Mouse (Mus musculus): ENCODE measurements at regions not wholly inside any gene's neighbourhood (a gene's known extent, or its start where the extent isn't known, plus 50 kb on each side); places are given as distances from the start of the nearest gene placed in this dataset.
"Not testable (repeated sequence)": the region's sequence is repeated elsewhere in the genome, so short reads cannot be mapped to it uniquely, and the experiment has no call there.

GRCm38 (mm10) chr13:11030874-11031273 is 670.2 kb upstream of the Chrm3 start:
- not testable (repeated sequence) for DNase-seq

- DNase-seq, result no peak
These were observed 669.7 kb upstream of the Chrm3 start for GRCm38 (mm10) chr13:11030381-11030780.

DNA sequence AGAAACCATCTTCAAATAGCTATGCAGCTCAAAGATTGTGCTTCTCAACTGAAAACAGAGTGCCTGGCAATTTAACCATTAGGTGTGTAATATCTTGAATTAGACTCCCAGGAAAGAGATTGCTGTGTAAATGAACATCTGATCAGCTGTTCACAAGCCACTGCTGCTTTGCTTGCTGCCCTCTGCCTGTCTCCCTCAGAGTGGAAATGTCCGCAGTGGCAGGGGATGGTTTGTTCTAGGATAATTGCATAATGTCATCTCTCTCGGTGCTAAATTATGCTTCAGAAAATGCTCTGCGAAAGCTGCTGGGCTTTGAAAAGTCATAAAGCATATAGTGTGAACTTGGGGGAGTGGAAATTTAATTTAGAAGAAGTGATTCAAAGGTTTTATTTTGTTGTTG is 665.3 kb upstream of the Chrm3 start:
- no peak for DNase-seq

GRCm38 (mm10) chr13:11024441-11024840 is 663.8 kb upstream of the Chrm3 start:
- no peak for DNase-seq

DNA sequence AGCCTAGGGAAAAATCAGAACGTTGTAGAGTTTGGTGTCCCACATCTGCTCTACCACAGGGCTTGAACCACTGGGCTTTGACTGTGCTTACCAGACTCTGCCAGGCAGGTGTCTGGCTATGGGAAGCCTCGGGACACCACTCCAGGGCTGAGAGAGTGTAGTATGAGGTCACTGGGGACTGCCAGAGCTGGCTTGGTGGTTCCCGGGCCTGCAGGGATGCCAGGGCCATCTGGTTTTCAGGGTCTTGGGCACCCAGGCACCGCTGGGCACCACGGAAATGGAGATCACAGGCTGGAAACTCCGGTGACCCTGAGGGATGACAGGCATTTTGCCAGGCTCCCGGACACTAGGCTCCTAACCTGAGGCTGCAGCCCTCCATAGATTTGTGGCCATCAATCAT is 656.9 kb upstream of the Chrm3 start:
- DNase-seq, result peak; percentile 3

- DNase-seq, result no peak
These were observed 644.7 kb upstream of the Chrm3 start for GRCm38 (mm10) chr13:11005374-11005773.

GRCm38 (mm10) chr13:10991151-10991550 is 630.5 kb upstream of the Chrm3 start:
- DNase-seq, result no peak

DNA sequence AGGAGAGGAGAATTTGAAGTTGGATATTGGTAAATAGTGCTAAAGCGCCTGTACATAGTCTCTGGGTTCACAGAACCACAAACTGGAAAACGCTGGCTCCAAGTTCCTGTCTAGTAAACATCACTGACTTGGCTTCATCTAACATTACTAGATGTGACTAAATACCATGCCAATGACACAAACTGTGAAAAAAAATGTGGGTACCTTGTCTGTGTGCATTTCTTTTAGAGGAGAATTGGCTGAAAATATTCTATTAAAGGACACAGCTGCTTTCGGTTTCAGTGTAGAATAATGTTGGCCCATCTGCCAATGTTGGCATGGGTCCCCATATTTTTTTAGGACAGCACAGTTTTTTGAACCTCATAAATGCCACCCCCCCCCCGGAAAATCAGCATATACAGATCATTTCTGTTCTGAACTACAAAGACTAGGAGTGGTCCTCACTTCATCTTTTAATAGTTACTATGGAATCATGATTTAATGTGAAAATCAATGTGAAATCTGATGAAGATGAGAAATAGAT is 629.9 kb upstream of the Chrm3 start:
- DNase-seq, result no peak

GRCm38 (mm10) chr13:10989095-10989814 is 628.6 kb upstream of the Chrm3 start:
- no peak for DNase-seq

DNA sequence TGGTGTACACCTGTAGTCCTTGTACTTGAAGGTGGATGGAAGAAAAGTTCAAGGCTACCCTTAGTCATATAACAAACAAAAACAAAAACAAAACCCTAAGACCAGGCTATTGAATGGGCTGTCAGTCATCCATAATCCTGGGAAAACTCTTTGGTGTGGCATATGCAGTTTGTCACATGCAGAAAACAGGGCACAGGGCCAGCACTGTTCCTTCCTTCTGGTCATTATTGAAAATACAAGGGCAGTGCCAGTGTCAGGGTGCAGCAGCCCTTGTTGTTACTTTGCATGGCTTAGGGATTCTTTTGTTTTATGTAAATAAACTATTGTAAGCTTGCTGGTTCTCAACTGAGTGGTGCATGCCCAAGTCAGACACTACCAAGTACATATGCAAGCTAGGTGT is 623.1 kb upstream of the Chrm3 start:
- no peak for DNase-seq

GRCm38 (mm10) chr13:10982543-10982942 is 621.9 kb upstream of the Chrm3 start:
- DNase-seq, result no peak

DNA sequence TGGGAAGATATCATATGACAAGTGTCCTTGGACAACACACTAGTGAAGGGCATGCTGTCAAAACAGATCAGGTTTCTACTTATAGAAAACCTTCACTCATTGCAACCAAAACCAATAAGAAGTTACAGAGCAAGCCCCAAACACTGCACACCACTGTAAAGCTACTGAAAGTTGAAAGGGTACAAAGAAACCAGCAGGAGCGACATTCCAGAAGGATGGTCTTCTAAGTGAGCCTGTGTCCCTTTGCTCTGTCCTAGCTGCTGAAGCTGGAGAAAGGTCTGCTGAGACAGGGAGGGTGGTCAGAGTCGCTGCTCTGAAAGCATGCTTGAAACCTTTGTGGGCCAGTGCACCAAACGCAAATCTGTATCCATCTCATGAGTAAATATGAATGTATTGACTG is 611.3 kb upstream of the Chrm3 start:
- DNase-seq, result no peak

DNA sequence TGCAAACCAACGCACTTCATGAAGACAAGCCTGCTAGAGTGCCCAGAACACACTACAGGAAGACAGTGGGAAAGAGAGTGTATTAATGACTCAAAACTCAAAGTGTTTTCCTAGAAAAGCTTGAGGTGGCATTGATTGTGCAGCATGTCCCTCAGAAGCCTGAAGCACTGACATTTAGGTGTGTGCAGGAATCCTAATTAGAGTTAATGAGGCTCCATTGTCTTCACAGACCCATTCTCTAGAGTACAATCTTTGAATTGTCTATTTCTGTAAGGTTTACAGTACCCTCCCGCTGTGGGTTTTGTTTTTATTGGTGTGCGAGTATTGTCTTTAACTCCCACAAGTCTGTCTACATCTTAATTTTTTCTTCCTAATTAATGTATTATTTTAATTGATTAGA is 610.1 kb upstream of the Chrm3 start:
- no peak for DNase-seq

DNA sequence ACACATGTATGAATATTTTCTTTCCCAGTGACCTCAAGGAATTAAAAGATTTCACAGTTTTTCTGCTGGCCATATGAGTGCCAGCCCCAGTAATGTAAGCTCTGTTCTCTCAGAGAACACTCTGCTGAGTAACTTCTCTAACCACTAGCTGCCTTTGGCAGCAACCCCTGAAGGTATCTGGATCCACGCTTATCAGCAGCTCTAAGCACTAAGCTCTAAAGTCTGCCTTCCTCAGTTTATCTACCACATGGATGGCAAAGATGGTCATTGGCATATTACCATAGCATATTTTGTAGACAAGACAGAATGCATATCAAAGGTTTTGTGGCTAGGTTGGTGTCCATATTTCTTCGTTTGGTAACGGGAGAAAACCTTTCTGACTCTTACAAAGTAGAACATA is 592.3 kb upstream of the Chrm3 start:
- no peak for DNase-seq

DNA sequence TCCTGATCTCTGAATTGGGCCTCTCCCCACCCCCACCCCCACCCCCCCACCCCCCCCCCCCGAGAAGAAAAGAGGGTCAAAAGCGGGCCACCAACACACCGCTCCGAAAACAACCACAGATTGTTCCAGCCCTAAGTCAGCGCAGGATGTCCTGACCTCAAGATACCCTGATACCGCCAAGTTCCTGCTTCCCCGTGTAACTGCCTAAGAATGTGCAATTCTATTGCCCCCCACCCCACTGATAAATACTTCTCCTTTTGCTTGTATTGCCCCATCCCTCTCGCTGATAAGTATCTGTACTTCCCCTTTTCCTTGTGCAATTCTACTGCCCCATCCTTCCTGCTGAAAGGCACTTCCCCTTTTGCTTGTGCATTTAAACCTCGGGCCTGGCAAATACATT is 590.0 kb upstream of the Chrm3 start:
- DNase-seq, result not testable (repeated sequence)

GRCm38 (mm10) chr13:10947398-10947797 is 586.8 kb upstream of the Chrm3 start:
- no peak for DNase-seq

DNA sequence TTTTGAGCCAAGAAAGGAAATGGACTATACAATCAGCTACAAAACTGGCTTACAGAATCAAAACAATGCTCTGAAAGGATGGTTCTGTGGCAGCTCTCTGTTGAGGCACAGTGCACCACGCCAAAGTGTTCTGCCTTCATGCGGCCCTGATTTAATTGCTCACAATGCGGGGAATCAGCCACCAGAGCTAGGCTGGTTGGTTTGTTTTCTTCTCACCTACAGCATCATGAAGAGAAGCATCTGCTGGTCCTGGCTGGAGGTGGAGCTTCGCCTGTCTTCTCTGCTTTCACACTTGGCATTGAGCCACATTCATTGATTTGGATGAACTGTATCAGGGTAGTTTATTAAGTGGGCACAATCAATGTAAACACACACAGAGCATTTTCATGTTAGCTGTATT is 583.2 kb upstream of the Chrm3 start:
- no peak for DNase-seq

DNA sequence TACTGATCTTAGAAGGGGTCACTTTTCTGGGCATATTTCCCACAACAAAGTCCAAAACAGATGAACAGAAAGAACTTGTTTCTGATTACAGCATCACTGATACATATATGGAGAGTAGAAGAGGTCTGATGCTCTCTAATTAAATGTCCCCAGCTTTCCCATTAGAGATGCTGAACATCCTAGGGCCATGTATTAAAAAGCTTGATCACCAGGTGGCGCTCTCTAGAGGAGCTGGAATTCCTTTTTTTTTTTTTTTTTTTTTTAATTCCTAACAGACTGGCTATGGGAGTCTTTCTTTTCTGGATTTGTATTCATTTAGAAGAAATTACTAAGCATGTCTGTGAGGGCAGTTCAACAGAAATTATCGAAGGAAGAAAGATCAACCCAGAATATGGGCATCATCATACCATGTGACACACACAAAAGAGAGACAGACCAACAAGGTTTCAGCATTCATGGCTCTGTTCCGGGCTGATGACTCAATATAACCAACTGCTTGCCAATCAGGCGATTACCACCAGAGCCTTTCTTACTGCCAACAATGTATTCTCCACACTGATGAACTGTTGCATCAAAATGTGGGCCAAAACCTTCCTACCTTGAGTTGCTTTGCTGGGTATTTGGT is 581.5 kb upstream of the Chrm3 start:
- DNase-seq, result peak; percentile 13

GRCm38 (mm10) chr13:10938233-10938632 is 577.6 kb upstream of the Chrm3 start:
- DNase-seq, result no peak

DNA sequence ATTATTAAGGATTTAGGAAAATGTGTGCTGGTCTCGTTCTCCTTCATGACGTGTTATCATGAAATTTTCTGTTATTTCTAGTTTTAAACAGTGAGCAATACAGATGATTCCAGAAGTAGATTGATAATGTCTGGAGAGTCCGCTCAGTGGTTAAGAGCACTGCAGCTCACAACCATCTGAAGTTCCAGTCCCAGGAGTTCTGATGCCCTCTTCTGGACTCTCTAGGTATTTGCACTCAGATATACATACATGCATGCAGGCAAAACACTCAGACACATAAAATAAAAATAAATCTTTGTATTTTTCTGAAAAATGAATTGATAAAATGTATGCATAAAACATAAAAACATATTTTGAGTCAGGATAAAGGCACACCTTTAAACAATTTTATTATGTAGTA is 570.1 kb upstream of the Chrm3 start:
- no peak for DNase-seq

DNA sequence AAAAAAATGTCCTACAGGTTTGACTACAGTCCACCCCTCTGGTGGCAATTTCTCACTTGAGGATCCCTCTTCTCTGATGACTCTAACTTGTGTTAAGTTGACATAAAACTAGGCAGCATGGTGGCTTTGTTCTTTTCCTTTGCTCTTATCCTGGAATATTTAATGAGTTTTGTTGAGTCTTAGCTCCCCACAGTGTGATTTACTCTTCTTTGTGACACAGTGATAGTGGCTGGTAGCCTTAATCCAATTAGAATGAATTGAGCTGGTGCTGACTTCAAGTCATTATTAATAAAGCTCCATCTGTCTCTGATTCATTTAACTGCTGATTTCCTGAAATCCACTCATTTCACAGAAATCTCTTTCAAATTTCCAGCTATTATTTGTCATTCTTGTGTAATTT is 553.7 kb upstream of the Chrm3 start:
- DNase-seq, result no peak

GRCm38 (mm10) chr13:10909122-10909751 is 548.6 kb upstream of the Chrm3 start:
- DNase-seq, result no peak

DNA sequence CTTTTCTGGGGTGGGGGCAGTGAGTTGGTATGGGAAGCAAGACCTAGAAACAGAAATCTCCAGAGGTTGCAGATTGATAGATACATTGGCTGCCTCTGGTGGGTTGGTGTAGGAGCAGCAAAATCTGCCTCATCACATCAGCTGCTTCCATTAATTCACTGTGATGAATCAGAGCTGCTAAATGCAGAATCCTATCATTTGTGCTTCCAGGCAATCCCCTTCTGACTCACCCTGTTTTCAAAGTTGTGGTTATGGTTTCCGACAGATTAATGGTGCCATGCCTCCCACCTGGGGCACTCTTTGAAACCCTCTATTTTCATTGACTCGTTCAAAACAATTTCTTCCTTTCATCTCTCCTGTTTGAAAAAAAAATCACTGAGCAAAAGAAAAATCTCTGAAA is 507.2 kb upstream of the Chrm3 start:
- DNase-seq, result no peak
